Mouse (Mus musculus) MEL (cell line): Measurements from ENCODE around the gene Anapc10. TPM values are rescaled to one million over a fixed set of nuclear protein-coding genes. Genes with fewer than 3 reads are reported as not detected.

Experiments
- DNase-seq: peaks from one replicate; pipeline ENCODE4 v3.0.0; 2011; ENCODE audit warnings: low read depth, low spot score
- H3K27ac ChIP-seq: 2 replicates; pipeline ENCODE4 v1.5.1; 2012; ENCODE audit warnings: low read depth, mild to moderate bottlenecking, control low read depth, low read length, moderate library complexity; ENCODE audit not compliant: control insufficient read depth
- H3K27me3 ChIP-seq, 2 experiments: fragments of 150-350 bp in 1 of 2; sonication (generic) in 1 of 2; 2 replicates each; pipeline ENCODE4 v1.6.1; 2012; ENCODE audit warnings: low read length in 2 of 2, mild to moderate bottlenecking in 2 of 2, improper control_type of control experiment in 1 of 2, moderate library complexity in 1 of 2; ENCODE audit not compliant: insufficient read depth in 2 of 2, control insufficient read depth in 1 of 2
- H3K36me3 ChIP-seq, 2 experiments: 2 replicates each; pipeline ENCODE4 v1.6.1; 2012 to 2014; ENCODE audit warnings: low read length in 2 of 2, improper control_type of control experiment in 1 of 2, inconsistent platforms in 1 of 2, mild to moderate bottlenecking in 1 of 2; ENCODE audit not compliant: insufficient read depth in 2 of 2, control insufficient read depth in 1 of 2
- H3K4me1 ChIP-seq, 2 experiments: fragments of 150-350 bp in 1 of 2; sonication (generic) in 1 of 2; 2 replicates each; pipeline ENCODE4 v1.6.1; 2012; ENCODE audit warnings: low read length in 2 of 2, improper control_type of control experiment in 1 of 2, mild to moderate bottlenecking in 1 of 2; ENCODE audit not compliant: insufficient read depth in 2 of 2, control insufficient read depth in 1 of 2
- H3K4me3 ChIP-seq, 2 experiments: fragments of 150-350 bp in 1 of 2; sonication (generic) in 1 of 2; 2 replicates each; pipeline ENCODE4 v1.5.1; 2012; ENCODE audit warnings: low read depth in 2 of 2, low read length in 2 of 2, mild to moderate bottlenecking in 2 of 2, moderate library complexity in 2 of 2, control low read depth in 1 of 2, improper control_type of control experiment in 1 of 2; ENCODE audit not compliant: control insufficient read depth in 1 of 2, insufficient read depth in 1 of 2
- H3K79me2 ChIP-seq: 2 replicates; pipeline ENCODE4 v1.6.1; 2012; ENCODE audit warnings: mild to moderate bottlenecking, low read length, moderate library complexity; ENCODE audit not compliant: control insufficient read depth, poor library complexity, insufficient read depth
- H3K9ac ChIP-seq: 2 replicates; pipeline ENCODE4 v1.6.1; 2012; ENCODE audit warnings: low read depth, mild to moderate bottlenecking, control low read depth, low read length, moderate library complexity; ENCODE audit not compliant: control insufficient read depth, poor library complexity, severe bottlenecking
- H3K9me3 ChIP-seq: fragments of 150-350 bp; sonication (generic); replicated peaks from 2 replicates; pipeline ENCODE4 v1.6.1; 2012; ENCODE audit warnings: mild to moderate bottlenecking, low read length, improper control_type of control experiment, moderate library complexity; ENCODE audit not compliant: insufficient read depth
- CHD2 ChIP-seq: IDR thresholded peaks from 2 replicates; pipeline ENCODE4 v1.6.1; 2011; ENCODE audit warnings: low read length, improper control_type of control experiment
- CTCF ChIP-seq, 3 experiments: IDR thresholded peaks in 2 of 3; conservative IDR thresholded peaks in 1 of 3; 2 replicates each; pipeline ENCODE4 v1.5.1; 2011 to 2012; ENCODE audit warnings: low read length in 3 of 3, low read depth in 2 of 3, mild to moderate bottlenecking in 2 of 3, improper control_type of control experiment in 1 of 3, inconsistent platforms in 1 of 3, mixed read lengths in 1 of 3, moderate library complexity in 1 of 3; ENCODE audit not compliant: control insufficient read depth in 1 of 3, insufficient read depth in 1 of 3, poor library complexity in 1 of 3, severe bottlenecking in 1 of 3
- E2F4 ChIP-seq: IDR thresholded peaks from 2 replicates; pipeline ENCODE4 v1.6.1; 2011; ENCODE audit warnings: low read depth, low read length, improper control_type of control experiment, borderline replicate concordance
- ELF1 ChIP-seq: IDR thresholded peaks from 2 replicates; pipeline ENCODE4 v1.6.1; 2014; ENCODE audit warnings: low read depth, mild to moderate bottlenecking, inconsistent platforms, low read length, improper control_type of control experiment, moderate library complexity
- EP300 ChIP-seq, 2 experiments: IDR thresholded peaks; 2 replicates each; pipeline ENCODE4 v1.6.1; 2011; ENCODE audit warnings: improper control_type of control experiment in 2 of 2, low read length in 2 of 2, low read depth in 1 of 2, mild to moderate bottlenecking in 1 of 2
- GABPA ChIP-seq: IDR thresholded peaks from 2 replicates; pipeline ENCODE4 v1.6.1; 2012; ENCODE audit warnings: low read depth, mild to moderate bottlenecking, inconsistent platforms, low read length, improper control_type of control experiment, moderate library complexity
- GATA1 ChIP-seq: IDR thresholded peaks from 2 replicates; pipeline ENCODE4 v1.6.1; 2011; ENCODE audit warnings: low read depth, low read length, improper control_type of control experiment
- HCFC1 ChIP-seq: IDR thresholded peaks from 2 replicates; pipeline ENCODE4 v1.6.1; 2012; ENCODE audit warnings: low read depth, mild to moderate bottlenecking, inconsistent platforms, low read length, improper control_type of control experiment, moderate library complexity
- JUND ChIP-seq: IDR thresholded peaks from 2 replicates; pipeline ENCODE4 v1.6.1; 2011; ENCODE audit warnings: low read depth, mild to moderate bottlenecking, improper control_type of control experiment, low read length
- MAX ChIP-seq: IDR thresholded peaks from 2 replicates; pipeline ENCODE4 v1.6.1; 2011; ENCODE audit warnings: low read length, improper control_type of control experiment
- MAZ ChIP-seq: IDR thresholded peaks from 2 replicates; pipeline ENCODE4 v1.6.1; 2012; ENCODE audit warnings: low read depth, mild to moderate bottlenecking, inconsistent platforms, low read length, improper control_type of control experiment
- MEF2A ChIP-seq: IDR thresholded peaks from 2 replicates; pipeline ENCODE4 v1.6.1; 2014; ENCODE audit warnings: low read depth, mild to moderate bottlenecking, inconsistent platforms, low read length, improper control_type of control experiment; ENCODE audit not compliant: poor library complexity, insufficient replicate concordance, severe bottlenecking; ENCODE audit errors: extremely low read depth
- MYC ChIP-seq: IDR thresholded peaks from 2 replicates; pipeline ENCODE4 v1.6.1; 2011; ENCODE audit warnings: low read depth, mild to moderate bottlenecking, low read length, improper control_type of control experiment, moderate library complexity
- NRF1 ChIP-seq: IDR thresholded peaks from 2 replicates; pipeline ENCODE4 v1.6.1; 2014; ENCODE audit warnings: low read depth, mild to moderate bottlenecking, inconsistent platforms, low read length, improper control_type of control experiment, moderate library complexity; ENCODE audit not compliant: poor library complexity, insufficient read depth, severe bottlenecking
- POLR2A ChIP-seq, 2 experiments: IDR thresholded peaks; 2 replicates each; pipeline ENCODE4 v1.6.1; 2011 to 2012; ENCODE audit warnings: low read length in 2 of 2, mild to moderate bottlenecking in 2 of 2, control low read depth in 1 of 2, improper control_type of control experiment in 1 of 2, low read depth in 1 of 2, moderate library complexity in 1 of 2; ENCODE audit not compliant: control insufficient read depth in 1 of 2, insufficient read depth in 1 of 2, poor library complexity in 1 of 2
- RCOR1 ChIP-seq: IDR thresholded peaks from 2 replicates; pipeline ENCODE4 v1.6.1; 2012; ENCODE audit warnings: low read depth, mild to moderate bottlenecking, inconsistent platforms, low read length, improper control_type of control experiment
- SMC3 ChIP-seq: IDR thresholded peaks from 2 replicates; pipeline ENCODE4 v1.6.1; 2011; ENCODE audit warnings: low read depth, low read length, improper control_type of control experiment
- TAL1 ChIP-seq: IDR thresholded peaks from 2 replicates; pipeline ENCODE4 v1.6.1; 2012; ENCODE audit warnings: mild to moderate bottlenecking, inconsistent platforms, low read length, moderate library complexity, mixed read lengths
- TBP ChIP-seq: IDR thresholded peaks from 2 replicates; pipeline ENCODE4 v1.8.0; 2011; ENCODE audit warnings: low read depth, low read length, improper control_type of control experiment
- UBTF ChIP-seq: IDR thresholded peaks from 2 replicates; pipeline ENCODE4 v1.6.1; 2012; ENCODE audit warnings: low read depth, mild to moderate bottlenecking, inconsistent platforms, low read length, improper control_type of control experiment, moderate library complexity, borderline replicate concordance; ENCODE audit not compliant: insufficient read depth
- USF2 ChIP-seq, 2 experiments: IDR thresholded peaks; 2 replicates each; pipeline ENCODE4 v1.6.1; 2011 to 2012; ENCODE audit warnings: improper control_type of control experiment in 2 of 2, low read length in 2 of 2, borderline replicate concordance in 1 of 2, inconsistent platforms in 1 of 2, low read depth in 1 of 2, mild to moderate bottlenecking in 1 of 2; ENCODE audit not compliant: insufficient read depth in 1 of 2
- ZC3H11A ChIP-seq: IDR thresholded peaks from 2 replicates; pipeline ENCODE4 v1.6.1; 2012; ENCODE audit warnings: low read depth, mild to moderate bottlenecking, inconsistent platforms, low read length, improper control_type of control experiment
- ZKSCAN1 ChIP-seq: IDR thresholded peaks from 2 replicates; pipeline ENCODE4 v1.6.1; 2012; ENCODE audit warnings: low read depth, mild to moderate bottlenecking, inconsistent platforms, low read length, improper control_type of control experiment, moderate library complexity
- ZMIZ1 ChIP-seq: IDR thresholded peaks from 2 replicates; pipeline ENCODE4 v1.6.1; 2012; ENCODE audit warnings: low read depth, mild to moderate bottlenecking, inconsistent platforms, low read length, improper control_type of control experiment, moderate library complexity
- ZNF384 ChIP-seq: IDR thresholded peaks from 2 replicates; pipeline ENCODE4 v1.6.1; 2012; ENCODE audit warnings: low read depth, mild to moderate bottlenecking, inconsistent platforms, low read length, improper control_type of control experiment
- polyA plus RNA-seq, 2 experiments: library from polyadenylated mRNA; stranded (reverse) in 1 of 2; unstranded in 1 of 2; fragments of >175 nt in 1 of 2; fragments of >200 nt in 1 of 2; gene quantifications; 2 replicates each; pipeline versions ENCODE4 v1.2.1 to v1.2.4; 2012; ENCODE audit warnings: low replicate concordance in 2 of 2, low read depth in 1 of 2; ENCODE audit not compliant: insufficient read length in 2 of 2, insufficient read depth in 1 of 2, missing spikeins in 1 of 2
- total RNA-seq: library from RNA; depleted of rRNA; stranded (reverse); fragments of 300-350 nt; gene quantifications from 2 replicates; pipeline ENCODE4 v1.2.3, GENCODE M21; 2012

Anapc10 gene
- total and polyA plus RNA-seq, 3 experiments = 17.2 to 19.1 TPM; not detected in 1

GRCm38 (mm10) chr8:79711064-79711961 is at the start of gene Anapc10, which contains the start of gene Abce1 (continued):
- TF ChIP-seq RCOR1 (peak; percentile 11; the same call in 1 of the 2 replicates), MAX (peak; percentile 93), HCFC1 (peak; percentile 96), MEF2A (0 out of 2 replicates have a peak, but pooled peaks have one; percentile 30), E2F4 (0 out of 2 replicates have a peak, but pooled peaks have one; percentile 65)

DNA sequence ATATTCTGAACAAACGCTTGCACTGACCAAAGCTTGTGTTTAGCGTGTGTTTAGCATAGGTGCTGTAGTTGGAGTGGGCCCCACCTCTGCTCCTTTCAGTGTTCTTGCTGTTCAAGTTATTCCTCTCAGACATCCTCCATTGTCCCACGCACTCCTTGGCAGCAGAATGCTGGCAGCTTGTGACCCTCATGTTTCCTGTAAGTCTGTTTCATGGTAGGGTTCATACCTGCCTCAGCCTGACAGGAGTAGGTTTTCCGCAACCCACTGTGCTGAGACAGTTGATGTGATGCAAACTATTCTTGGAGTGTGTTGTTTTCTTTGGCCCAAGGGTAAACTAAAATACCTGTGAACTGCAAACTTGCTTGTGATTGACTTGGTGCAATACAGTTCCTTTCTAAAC is 35.2 kb upstream of the Anapc10 start:
- Histone ChIP-seq H3K9me3 (no peaks in the 10 kb centered on the region), H3K9ac (no peak overlapping the region), H3K4me1 (peaks cover 2 to 6% of the 10 kb centered on the region in 2 experiments; a peak in 3 of 4 replicates), H3K27ac (no peak overlapping the region), H3K4me3 (no peak overlapping the region), H3K79me2 (0 out of 2 replicates have a peak, but pooled peaks cover 2% of the 10 kb centered on the region), H3K27me3 (no peaks in the 10 kb centered on the region), H3K36me3 (peaks cover 4 to 25% of the 10 kb centered on the region in 2 experiments)
- no peak for DNase-seq
- TF ChIP-seq CHD2 = no peak
- TF ChIP-seq RCOR1 = no peak
- no peak for TF ChIP-seq JUND
- no peak for TF ChIP-seq MYC

DNA sequence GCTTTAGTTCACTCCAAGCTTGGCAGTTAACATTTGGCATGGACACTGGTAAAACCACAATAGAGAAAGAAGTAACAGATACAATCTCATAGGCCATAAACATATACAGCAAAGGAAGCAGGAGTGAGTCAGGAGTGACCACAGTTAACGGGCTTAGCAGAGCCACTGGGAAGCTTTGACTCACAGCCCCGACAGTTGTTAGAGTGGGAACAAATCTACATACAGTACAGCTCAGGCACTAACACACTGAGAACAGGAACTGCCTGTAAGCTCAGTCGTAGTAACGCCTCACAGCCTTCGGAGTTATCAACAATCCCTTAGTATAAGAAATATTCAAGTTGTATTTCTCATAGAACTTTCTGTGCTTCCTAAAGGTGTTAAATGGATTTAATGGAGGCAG is 32.6 kb upstream of the Anapc10 start:
- H3K36me3 ChIP-seq = peaks cover 9 to 19% of the 10 kb centered on the region in 2 experiments
- TF ChIP-seq MAX = no peak
- TF ChIP-seq POLR2A (IDR thresholded peaks at IDR 0.05; ENCODE audit: control insufficient read depth in 1 of 2, insufficient read depth in 1 of 2, low read depth in 1 of 2, low read length in 2 of 2, poor library complexity in 1 of 2) = no peak
- TF ChIP-seq UBTF = no peak
- no peak for TF ChIP-seq NRF1
- no peak for TF ChIP-seq ELF1
- TF ChIP-seq E2F4 = no peak
- TF ChIP-seq SMC3 = no peak
- no peak for TF ChIP-seq ZC3H11A
- TF ChIP-seq MYC = no peak
- TF ChIP-seq EP300 (IDR thresholded peaks at IDR 0.05; ENCODE audit: low read depth in 1 of 2, low read length in 2 of 2) = peak; percentile 51 to 60
- TF ChIP-seq MAZ = no peak
- no peak for TF ChIP-seq USF2 (IDR thresholded peaks at IDR 0.05; ENCODE audit: borderline replicate concordance in 1 of 2, insufficient read depth in 1 of 2, low read depth in 1 of 2, low read length in 2 of 2)
- TF ChIP-seq CTCF (IDR thresholded peaks at IDR 0.05 in 2 of 3, conservative IDR thresholded peaks at IDR 0.05 in 1 of 3; ENCODE audit: control insufficient read depth in 1 of 3, insufficient read depth in 1 of 3, low read depth in 2 of 3, low read length in 3 of 3, poor library complexity in 1 of 3, severe bottlenecking in 1 of 3) = no peak
- no peak for TF ChIP-seq ZMIZ1
- no peak for TF ChIP-seq TAL1
- 0 out of 2 replicates have a peak, but pooled peaks have one; percentile 3 for TF ChIP-seq GATA1
- TF ChIP-seq ZNF384 = no peak
- no peak for TF ChIP-seq GABPA
- no peak for TF ChIP-seq CHD2
- TF ChIP-seq ZKSCAN1 = no peak
- peak; percentile 84 for TF ChIP-seq TBP
- TF ChIP-seq HCFC1 = no peak
- TF ChIP-seq JUND = 0 out of 2 replicates have a peak, but pooled peaks have one; percentile 31

More for the DNA sequence above, 32.6 kb upstream of the Anapc10 start:
- Histone ChIP-seq H3K27ac (peak overlapping the region; percentile 6; the same call in 1 of the 2 replicates), H3K9me3 (no peaks in the 10 kb centered on the region), H3K27me3 (no peaks in the 10 kb centered on the region), H3K9ac (0 out of 2 replicates have a peak overlapping the region, but pooled peaks have one; percentile 2), H3K79me2 (0 out of 2 replicates have a peak, but pooled peaks cover 2% of the 10 kb centered on the region), H3K4me1 (peaks cover 9 to 12% of the 10 kb centered on the region in 2 experiments), H3K4me3 (no peak overlapping the region)
- peak; percentile 85 for DNase-seq
